Mouse (Mus musculus): ENCODE data around the gene Mpo. TPM values are rescaled to one million over a fixed set of nuclear protein-coding genes. Genes with fewer than 3 reads are reported as not detected.

Mpo gene
- polyA plus RNA-seq, 1 experiment: not detected

DNA sequence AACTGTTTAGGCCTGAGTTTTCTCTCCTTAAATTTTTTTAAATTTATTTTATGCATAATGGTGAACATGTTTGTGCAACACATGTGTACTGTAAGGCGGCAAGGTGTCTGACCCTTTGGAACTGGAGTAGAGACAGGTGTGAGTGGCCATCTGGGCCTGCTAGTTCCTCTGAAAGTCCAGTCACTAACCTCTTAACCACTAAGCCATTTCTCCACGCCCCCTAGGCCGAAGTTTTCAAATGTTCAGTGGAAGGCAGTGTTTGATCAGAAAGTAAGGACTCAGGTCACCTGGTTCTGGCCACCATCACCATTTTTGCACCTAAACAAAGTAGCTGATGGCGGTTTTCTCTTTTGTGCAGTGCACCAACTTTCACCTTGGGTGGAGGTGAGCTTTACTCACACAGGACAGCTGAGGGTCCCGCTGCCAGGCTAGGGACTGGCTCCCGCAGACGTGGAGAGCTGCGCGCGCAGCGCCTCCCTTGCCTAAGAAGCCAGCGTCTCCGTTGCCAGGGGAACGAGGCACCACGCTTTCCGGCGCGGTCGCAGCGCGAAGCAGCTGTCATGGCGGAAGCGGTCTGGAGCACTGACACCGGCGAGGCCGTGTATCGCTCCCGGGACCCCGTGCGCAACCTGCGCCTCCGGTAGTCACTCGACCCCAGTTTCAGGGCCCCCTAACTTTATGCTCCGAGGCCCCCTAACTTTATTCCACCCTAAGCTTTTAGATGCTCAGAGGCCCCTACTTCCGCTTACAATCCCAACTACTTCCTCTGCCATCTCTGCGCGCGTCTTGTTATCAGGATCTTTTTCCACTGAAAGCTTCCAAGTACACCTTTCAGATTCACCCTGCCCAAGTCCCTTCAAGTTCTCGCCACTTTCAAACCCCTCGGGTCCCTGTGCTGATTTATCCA is 59.6 kb downstream of the Mpo start, which contains the start of gene Mks1:
Gene Mks1 (plus strand): TSS at position 526 of the 907 bp plus-strand sequence.
- H3K79me2 ChIP-seq (ENCODE audit: control insufficient read depth, insufficient read depth): no peaks in the 10 kb centered on the region
- H3K4me3 ChIP-seq: peak within 1 kb of the TSS; percentile 47
- no peak within 1 kb of the TSS for H3ac ChIP-seq (ENCODE audit: control insufficient read depth, insufficient read length)
- TF ChIP-seq REST (IDR thresholded peaks at IDR 0.05; ENCODE audit: insufficient read depth, insufficient read length): no peak
- TF ChIP-seq POLR2A (IDR thresholded peaks at IDR 0.05; ENCODE audit: insufficient read length, low read depth): peak; percentile 94
- TF ChIP-seq MYOD1 (IDR thresholded peaks at IDR 0.05; ENCODE audit: control insufficient read depth in 1 of 3, insufficient read length in 2 of 3, low read depth in 2 of 3): peak in 2 of 3 experiments; percentile 93 to 94
- TF ChIP-seq TCF12 (IDR thresholded peaks at IDR 0.05; ENCODE audit: insufficient read depth, poor library complexity, severe bottlenecking): no peak
- no peak for TF ChIP-seq E2F4 (IDR thresholded peaks at IDR 0.05; ENCODE audit: insufficient read depth)
- TF ChIP-seq MYOG (IDR thresholded peaks at IDR 0.05; ENCODE audit: control insufficient read depth in 1 of 3, insufficient read depth in 1 of 3, insufficient read length in 2 of 3, low read depth in 2 of 3): peak; percentile 50 to 98 (median 96)
- peak; percentile 39 for TF ChIP-seq SRF (IDR thresholded peaks at IDR 0.05; ENCODE audit: control insufficient read depth, insufficient read length, low read depth)
- TF ChIP-seq CEBPB (IDR thresholded peaks at IDR 0.05; ENCODE audit: insufficient read depth, poor library complexity, severe bottlenecking): no peak
- peak; percentile 41 for TF ChIP-seq TCF3 (IDR thresholded peaks at IDR 0.05; ENCODE audit: insufficient read length, low read depth)
- peak; percentile 81 for TF ChIP-seq POLR2AphosphoS2 (IDR thresholded peaks at IDR 0.05; ENCODE audit: insufficient read length, low read depth)
- no peak for TF ChIP-seq USF1 (IDR thresholded peaks at IDR 0.05; ENCODE audit: low read depth)
- no peak for TF ChIP-seq MAX (IDR thresholded peaks at IDR 0.05; ENCODE audit: low read depth)
- peak within 1 kb of the TSS; percentile 94 for H3K4me2 ChIP-seq (ENCODE audit: low read depth)
- no peaks in the 10 kb centered on the region for H3K36me3 ChIP-seq (ENCODE audit: control insufficient read depth, insufficient read depth)
- H3K27me3 ChIP-seq (ENCODE audit: control insufficient read depth, insufficient read depth, insufficient read length): no peaks in the 10 kb centered on the region

DNA sequence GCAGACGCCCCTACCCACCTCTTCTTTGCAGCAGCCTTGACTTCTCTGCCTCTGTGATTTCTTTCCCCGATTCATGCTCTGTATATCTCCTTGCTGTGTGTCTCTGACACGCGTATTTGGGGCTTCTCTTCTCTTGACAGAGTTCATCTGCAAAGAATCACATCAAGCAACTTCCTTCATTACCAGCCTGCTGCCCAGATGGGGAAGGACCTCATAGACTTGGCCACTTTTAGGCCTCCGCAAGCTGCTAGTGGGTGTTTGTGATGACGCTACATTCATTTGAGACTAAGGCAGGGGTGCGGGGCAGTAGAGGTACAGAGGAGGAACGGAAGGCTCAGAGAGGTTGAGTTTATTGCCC is 60.2 kb downstream of the Mpo start:
- Histone ChIP-seq H3ac (ENCODE audit: control insufficient read depth, insufficient read length) (no peak overlapping the region), H3K36me3 (ENCODE audit: control insufficient read depth, insufficient read depth) (no peaks in the 10 kb centered on the region), H3K27me3 (ENCODE audit: control insufficient read depth, insufficient read depth, insufficient read length) (no peaks in the 10 kb centered on the region), H3K79me2 (ENCODE audit: control insufficient read depth, insufficient read depth) (no peaks in the 10 kb centered on the region), H3K4me3 (peak overlapping the region; percentile 47), H3K4me2 (ENCODE audit: low read depth) (peak overlapping the region; percentile 94)
- no peak for TF ChIP-seq USF1 (IDR thresholded peaks at IDR 0.05; ENCODE audit: low read depth)
- TF ChIP-seq POLR2A (IDR thresholded peaks at IDR 0.05; ENCODE audit: insufficient read length, low read depth): no peak
- no peak for TF ChIP-seq REST (IDR thresholded peaks at IDR 0.05; ENCODE audit: insufficient read depth, insufficient read length)
- TF ChIP-seq MYOD1 (IDR thresholded peaks at IDR 0.05; ENCODE audit: control insufficient read depth in 1 of 3, insufficient read length in 2 of 3, low read depth in 2 of 3): no peak
- no peak for TF ChIP-seq CEBPB (IDR thresholded peaks at IDR 0.05; ENCODE audit: insufficient read depth, poor library complexity, severe bottlenecking)
- no peak for TF ChIP-seq POLR2AphosphoS2 (IDR thresholded peaks at IDR 0.05; ENCODE audit: insufficient read length, low read depth)

Other genes starting within 250 kb of the Mpo start
- gene Gm11492, start 226.9 kb upstream of the Mpo start, polyA plus RNA-seq (2012; fragmentation: generic; extraction: Trizol): not detected
- 1.5 TPM for gene Sept4, start 224.7 kb upstream of the Mpo start, polyA plus RNA-seq (2012; fragmentation: generic; extraction: Trizol)
- 10.6 TPM for gene Mtmr4, start 201.4 kb upstream of the Mpo start, polyA plus RNA-seq (2012; fragmentation: generic; extraction: Trizol)
- not detected for gene Hsf5, start 176.4 kb upstream of the Mpo start, polyA plus RNA-seq (2012; fragmentation: generic; extraction: Trizol)
- not detected for gene Rnf43, start 130.9 kb upstream of the Mpo start, polyA plus RNA-seq (2012; fragmentation: generic; extraction: Trizol)
- 159 TPM for gene Supt4a, start 56.0 kb upstream of the Mpo start, polyA plus RNA-seq (2012; fragmentation: generic; extraction: Trizol)
- gene Tspoap1, start 33.0 kb upstream of the Mpo start, polyA plus RNA-seq (2012; fragmentation: generic; extraction: Trizol): 0.04 TPM
- gene Lpo, start 34.7 kb downstream of the Mpo start, polyA plus RNA-seq (2012; fragmentation: generic; extraction: Trizol): not detected
- 6.6 TPM for gene Mks1, start 59.6 kb downstream of the Mpo start, polyA plus RNA-seq (2012; fragmentation: generic; extraction: Trizol)
- not detected for gene Epx, start 82.0 kb downstream of the Mpo start, polyA plus RNA-seq (2012; fragmentation: generic; extraction: Trizol)
- not detected for gene Olfr462, start 98.7 kb downstream of the Mpo start, polyA plus RNA-seq (2012; fragmentation: generic; extraction: Trizol)
- not detected for gene Olfr463, start 103.8 kb downstream of the Mpo start, polyA plus RNA-seq (2012; fragmentation: generic; extraction: Trizol)
- gene Olfr464, start 127.4 kb downstream of the Mpo start, polyA plus RNA-seq (2012; fragmentation: generic; extraction: Trizol): not detected
- 74.0 TPM for gene Dynll2, start 194.0 kb downstream of the Mpo start, polyA plus RNA-seq (2012; fragmentation: generic; extraction: Trizol)

Measured in myocyte (in vitro differentiated cells).